Mouse (Mus musculus): ENCODE measurements at regions not wholly inside any gene's neighbourhood (a gene's known extent, or its start where the extent isn't known, plus 50 kb on each side); places are given as distances from the start of the nearest gene placed in this dataset.

DNA sequence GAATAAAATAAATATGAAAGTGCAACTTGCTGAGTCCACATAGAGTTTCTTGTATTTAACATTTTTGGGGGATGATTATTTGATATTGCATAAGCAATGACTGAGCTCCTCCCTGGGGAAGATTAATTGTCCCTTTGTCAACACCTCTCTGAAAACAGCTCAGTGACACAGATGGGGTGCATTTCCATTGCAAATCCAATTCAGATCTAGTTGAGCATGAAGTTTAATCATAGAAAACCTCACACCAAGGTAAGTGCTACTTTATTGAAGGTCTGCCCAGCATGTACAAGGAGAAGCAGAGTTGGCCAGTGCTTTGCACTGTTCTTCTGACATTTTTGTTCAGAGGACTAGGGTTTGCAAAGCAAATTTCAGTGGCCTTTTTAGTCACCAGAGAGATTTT, 827.5 kb upstream of the Cdh6 start:
- in situ Hi-C loops (cut with MboI, MseI): no loop called here

DNA sequence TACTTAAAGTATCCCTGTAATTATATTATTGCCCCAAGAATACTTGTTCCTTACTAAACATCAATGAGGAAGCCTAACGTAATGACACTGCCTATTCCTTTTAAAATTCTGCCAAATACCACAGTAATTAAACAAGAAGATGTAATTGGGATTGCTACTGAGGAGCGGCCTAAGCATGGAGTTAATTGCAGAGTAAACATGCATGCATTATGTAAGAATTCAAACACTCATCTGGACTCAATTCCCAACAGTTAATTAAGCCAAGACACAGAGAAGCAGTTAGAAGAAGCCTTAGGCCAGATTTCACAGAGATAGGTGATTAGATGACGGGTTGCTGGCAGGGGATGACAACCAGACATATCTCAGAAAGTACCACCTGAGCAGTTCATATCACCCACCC, 816.3 kb upstream of the Cdh6 start:
- in situ Hi-C loops (cut with MboI, MseI): no loop called here

DNA sequence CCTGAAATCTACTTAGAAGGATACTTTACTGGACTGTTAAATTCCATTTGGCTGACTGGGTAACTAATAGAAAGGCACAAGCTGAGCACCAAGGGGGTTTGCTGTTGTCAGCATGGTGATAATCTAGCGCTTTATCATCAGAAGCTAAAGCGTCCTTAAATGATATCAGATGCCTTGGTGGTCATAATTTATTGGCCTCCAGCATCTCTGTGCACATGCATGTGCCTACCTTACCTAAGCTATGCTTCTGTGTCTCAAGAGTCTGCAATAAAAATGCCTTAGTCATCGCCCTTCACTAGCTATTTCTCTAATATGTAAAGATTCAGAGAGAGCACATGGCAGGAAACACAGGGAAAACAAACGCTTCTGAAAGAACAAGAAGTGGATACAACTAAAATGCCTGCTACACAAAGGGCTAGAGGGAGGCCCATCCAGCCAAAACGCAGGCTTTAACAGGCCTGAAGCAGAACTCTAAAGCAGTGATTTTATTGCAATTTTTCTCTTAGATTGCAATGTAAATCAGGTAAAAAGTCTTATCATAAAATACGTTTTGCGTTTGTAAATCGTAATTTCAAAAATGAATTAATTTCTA, 815.5 kb upstream of the Cdh6 start:
- in situ Hi-C loops (cut with MboI, MseI): no loop called here

DNA sequence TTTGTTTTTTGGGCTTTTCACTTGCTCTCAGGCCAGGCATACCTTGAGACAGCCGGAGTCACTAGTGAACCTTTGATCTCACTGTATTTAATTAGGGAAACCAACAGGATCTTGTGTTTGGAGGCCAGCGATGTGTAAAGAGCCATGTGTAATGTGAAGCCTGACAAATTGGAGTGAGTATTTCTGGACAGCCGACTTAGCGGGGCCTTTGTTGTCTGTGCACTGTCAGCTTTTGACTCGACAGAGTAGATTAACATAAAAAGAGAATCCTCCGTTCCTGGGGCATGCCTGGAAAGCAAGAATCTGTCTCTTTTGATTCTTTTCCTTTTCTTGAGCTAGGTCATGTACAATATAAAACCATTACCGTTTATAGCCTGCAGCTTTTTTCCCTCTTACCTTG, 796.3 kb upstream of the Cdh6 start:
- in situ Hi-C loops (cut with MboI, MseI): loop anchor here (25.0 kb wide), 1 partner anchor 1842 kb away; no protein-coding TSS in a partner anchor

All from T-helper 2 cell (primary cell).